Mouse (Mus musculus): Measurements from ENCODE around the gene Galnt17. TPM values are rescaled to one million over a fixed set of nuclear protein-coding genes. Genes with fewer than 3 reads are reported as not detected.

Gene Galnt17
- polyA plus RNA-seq, 1 experiment from 2014 or later: not detected

DNA sequence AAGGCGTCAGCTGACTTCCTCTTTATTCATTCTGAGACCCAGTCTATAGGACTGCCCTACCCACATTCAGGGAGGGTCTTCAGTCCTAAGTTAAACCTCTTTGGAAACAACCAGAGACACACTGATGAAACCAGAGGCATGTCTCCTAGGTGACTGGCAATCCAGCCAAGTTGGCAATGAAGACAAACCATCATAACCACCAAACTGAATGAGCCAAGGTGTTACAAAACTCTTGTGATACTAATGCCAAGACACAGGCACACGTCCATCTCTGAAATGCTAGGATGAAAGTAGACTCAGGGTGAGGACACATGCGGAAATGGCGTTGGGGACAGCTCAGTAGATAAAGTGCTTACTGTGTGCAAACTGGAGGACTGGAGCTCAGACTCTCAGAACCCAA lies 211.5 kb downstream of the Galnt17 start:
- H3K9ac ChIP-seq (replicated peaks): no peak overlapping the region
- DNase-seq (no peak), ATAC-seq (no peak)
- H3K36me3 ChIP-seq (replicated peaks; ENCODE audit: insufficient read depth, low read length): no peaks in the 10 kb centered on the region
- H3K4me1 ChIP-seq (ENCODE audit: insufficient read depth): no peaks in the 10 kb centered on the region
- H3K4me2 ChIP-seq (ENCODE audit: low read depth, low read length): no peak overlapping the region
- H3K27ac ChIP-seq (ENCODE audit: low read depth): no peak overlapping the region
- 76% methylated on average over 4 of the region's 4 CpGs for WGBS (ENCODE audit: insufficient replicate concordance)
- H3K27me3 ChIP-seq (ENCODE audit: insufficient read depth, low read length): no peaks in the 10 kb centered on the region
- no peak overlapping the region for H3K4me3 ChIP-seq (ENCODE audit: low read depth, low read length)
- peaks cover 3% of the 10 kb centered on the region; the same call in 1 of the 2 replicates for H3K9me3 ChIP-seq (ENCODE audit: low read length)
- TF ChIP-seq CTCF (IDR thresholded peaks at IDR 0.05; ENCODE audit: low read depth): no peak
- no peak for TF ChIP-seq EP300 (IDR thresholded peaks at IDR 0.05; ENCODE audit: low read depth)

- TF ChIP-seq CTCF (IDR thresholded peaks at IDR 0.05; ENCODE audit: low read depth): no peak
- Histone ChIP-seq H3K36me3 (replicated peaks; ENCODE audit: insufficient read depth, low read length) (no peaks in the 10 kb centered on the region), H3K9ac (replicated peaks) (no peak overlapping the region), H3K27me3 (ENCODE audit: insufficient read depth, low read length) (no peaks in the 10 kb centered on the region), H3K4me1 (ENCODE audit: insufficient read depth) (no peaks in the 10 kb centered on the region), H3K9me3 (ENCODE audit: low read length) (peaks cover 3% of the 10 kb centered on the region; the same call in 1 of the 2 replicates), H3K4me3 (ENCODE audit: low read depth, low read length) (no peak overlapping the region), H3K27ac (ENCODE audit: low read depth) (no peak overlapping the region), H3K4me2 (ENCODE audit: low read depth, low read length) (no peak overlapping the region)
- 74% methylated on average over 1 of the region's 1 CpGs for WGBS (ENCODE audit: insufficient replicate concordance)
- ATAC-seq: no peak
- no peak for DNase-seq
Measured at GRCm38 (mm10) chr5:131095635-131096034, 212.7 kb downstream of the Galnt17 start.

DNA sequence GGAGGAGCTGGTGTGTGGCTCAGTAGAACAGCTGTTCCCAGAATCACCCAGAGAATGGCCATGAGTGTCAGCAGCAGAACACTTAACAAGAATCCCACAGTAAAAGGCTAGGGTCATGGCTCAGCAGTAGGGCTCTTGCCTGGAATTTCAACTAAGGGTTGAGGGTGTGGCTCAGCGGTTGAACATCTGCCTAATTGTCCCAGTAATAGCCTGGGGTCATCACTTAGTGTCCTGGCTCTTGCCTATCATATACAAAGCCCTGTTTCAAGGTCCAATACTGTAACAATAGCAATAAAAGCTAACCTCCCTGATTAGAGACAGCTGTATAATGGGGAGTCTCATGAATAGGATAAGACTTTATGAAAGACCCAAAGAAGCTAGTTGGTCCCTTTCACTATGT lies 213.5 kb downstream of the Galnt17 start:
- H3K27me3 ChIP-seq (ENCODE audit: insufficient read depth, low read length): no peaks in the 10 kb centered on the region
- H3K9me3 ChIP-seq (ENCODE audit: low read length): peaks cover 3% of the 10 kb centered on the region
- no peaks in the 10 kb centered on the region for H3K4me1 ChIP-seq (ENCODE audit: insufficient read depth)
- H3K36me3 ChIP-seq (replicated peaks; ENCODE audit: insufficient read depth, low read length): no peaks in the 10 kb centered on the region
- ATAC-seq (no peak), DNase-seq (no peak)
- no peak overlapping the region for H3K4me3 ChIP-seq (ENCODE audit: low read depth, low read length)
- no peak overlapping the region for H3K9ac ChIP-seq (replicated peaks)
- TF ChIP-seq EP300 (IDR thresholded peaks at IDR 0.05; ENCODE audit: low read depth) (no peak), CTCF (IDR thresholded peaks at IDR 0.05; ENCODE audit: low read depth) (no peak)
- WGBS (ENCODE audit: insufficient replicate concordance): 64% methylated on average over 1 of the region's 1 CpGs
- no peak overlapping the region for H3K27ac ChIP-seq (ENCODE audit: low read depth)
- no peak overlapping the region for H3K4me2 ChIP-seq (ENCODE audit: low read depth, low read length)

GRCm38 (mm10) chr5:131094138-131094537 lies 214.2 kb downstream of the Galnt17 start:
- no peak overlapping the region for H3K27ac ChIP-seq (ENCODE audit: low read depth)
- no peak for TF ChIP-seq EP300 (IDR thresholded peaks at IDR 0.05; ENCODE audit: low read depth)
- TF ChIP-seq CTCF (IDR thresholded peaks at IDR 0.05; ENCODE audit: low read depth): no peak
- no peak overlapping the region for H3K4me2 ChIP-seq (ENCODE audit: low read depth, low read length)
- no peak overlapping the region for H3K9ac ChIP-seq (replicated peaks)
- H3K4me1 ChIP-seq (ENCODE audit: insufficient read depth): no peaks in the 10 kb centered on the region
- no peaks in the 10 kb centered on the region for H3K27me3 ChIP-seq (ENCODE audit: insufficient read depth, low read length)
- H3K36me3 ChIP-seq (replicated peaks; ENCODE audit: insufficient read depth, low read length): no peaks in the 10 kb centered on the region
- H3K4me3 ChIP-seq (ENCODE audit: low read depth, low read length): no peak overlapping the region
- 73% methylated on average over 6 of the region's 6 CpGs for WGBS (ENCODE audit: insufficient replicate concordance)
- DNase-seq: no peak
- H3K9me3 ChIP-seq (ENCODE audit: low read length): peaks cover 3% of the 10 kb centered on the region
- no peak for ATAC-seq

DNA sequence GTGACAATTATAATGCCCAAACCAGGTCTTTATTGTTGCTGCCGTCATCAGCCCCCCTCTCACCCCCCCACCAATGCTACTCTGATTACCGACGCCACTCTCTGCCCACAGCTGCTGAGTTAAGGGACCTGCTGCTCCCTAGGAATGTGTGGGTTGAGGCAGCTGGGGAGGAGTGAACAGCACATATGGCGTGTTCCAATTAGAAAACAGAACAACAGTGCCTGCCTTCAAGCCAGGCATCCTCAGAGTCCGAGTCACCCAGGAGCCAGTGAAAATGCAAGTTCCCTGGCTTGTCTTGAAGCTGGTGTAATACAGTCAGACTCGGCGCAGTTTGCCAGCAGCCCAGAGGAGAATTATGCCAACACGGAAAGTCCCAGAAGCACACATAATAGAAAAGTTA lies 218.4 kb downstream of the Galnt17 start:
- ATAC-seq (no peak), DNase-seq (no peak)
- 69% methylated on average over 8 of the region's 8 CpGs for WGBS (ENCODE audit: insufficient replicate concordance)
- no peaks in the 10 kb centered on the region for H3K36me3 ChIP-seq (replicated peaks; ENCODE audit: insufficient read depth, low read length)
- no peaks in the 10 kb centered on the region for H3K27me3 ChIP-seq (ENCODE audit: insufficient read depth, low read length)
- H3K4me1 ChIP-seq (ENCODE audit: insufficient read depth): no peaks in the 10 kb centered on the region
- H3K9ac ChIP-seq (replicated peaks): no peak overlapping the region
- H3K4me2 ChIP-seq (ENCODE audit: low read depth, low read length): no peak overlapping the region
- H3K27ac ChIP-seq (ENCODE audit: low read depth): no peak overlapping the region
- TF ChIP-seq EP300 (IDR thresholded peaks at IDR 0.05; ENCODE audit: low read depth): no peak
- no peak for TF ChIP-seq CTCF (IDR thresholded peaks at IDR 0.05; ENCODE audit: low read depth)
- no peaks in the 10 kb centered on the region; the same call in 1 of the 2 replicates for H3K9me3 ChIP-seq (ENCODE audit: low read length)
- no peak overlapping the region for H3K4me3 ChIP-seq (ENCODE audit: low read depth, low read length)

GRCm38 (mm10) chr5:131088866-131089265 lies 219.4 kb downstream of the Galnt17 start:
- Histone ChIP-seq H3K27ac (ENCODE audit: low read depth) (no peak overlapping the region), H3K9ac (replicated peaks) (no peak overlapping the region), H3K9me3 (ENCODE audit: low read length) (no peaks in the 10 kb centered on the region; the same call in 1 of the 2 replicates), H3K36me3 (replicated peaks; ENCODE audit: insufficient read depth, low read length) (no peaks in the 10 kb centered on the region), H3K4me1 (ENCODE audit: insufficient read depth) (no peaks in the 10 kb centered on the region), H3K4me2 (ENCODE audit: low read depth, low read length) (no peak overlapping the region), H3K27me3 (ENCODE audit: insufficient read depth, low read length) (no peaks in the 10 kb centered on the region), H3K4me3 (ENCODE audit: low read depth, low read length) (no peak overlapping the region)
- no peak for ATAC-seq
- TF ChIP-seq EP300 (IDR thresholded peaks at IDR 0.05; ENCODE audit: low read depth) (no peak), CTCF (IDR thresholded peaks at IDR 0.05; ENCODE audit: low read depth) (no peak)
- WGBS (ENCODE audit: insufficient replicate concordance): 64% methylated on average over 11 of the region's 11 CpGs
- DNase-seq: no peak

All from liver, postnatal 0 days (tissue).